15 mouse cellular contexts compared by ENCODE assay signal in genomic region chr11:117112649-117113051, GRCm38 (mm10). TPM values are rescaled to one million over a fixed set of nuclear protein-coding genes. Genes with fewer than 3 reads are reported as not detected.
DNase-seq lines count a peak whose midpoint lies in the region; ATAC-seq and TF ChIP-seq lines count a peak whose summit lies in the region.
"Had no signal": no experiment of that assay in that cellular context is flagged by ENCODE, and none has a peak within 500 bp of the region (broad histone marks: within the 10 kb centered on the region; RNA-seq: fewer than 3 reads in every experiment).

No protein-coding gene starts in this region.

- H3K27me3 ChIP-seq in heart, adult 2 months (ENCODE audit: control insufficient read depth, insufficient read depth, low read length): no peaks in the 10 kb centered on the region
- no peaks in the 10 kb centered on the region for H3K27me3 ChIP-seq in neural tube, embryonic 15.5 days (replicated peaks)
- H3K27me3 ChIP-seq: forebrain, embryonic 13.5 days; heart, embryonic 12.5 days; intestine, embryonic 15.5 days had no signal

- peak; percentile 7 for ATAC-seq in megakaryocyte progenitor cell, adult 5-6 weeks (replicated peaks; ENCODE audit: poor library complexity)
- no peak for ATAC-seq in neural tube, embryonic 15.5 days (ENCODE audit: low FRiP score)
- ATAC-seq: forebrain, embryonic 13.5 days; intestine, embryonic 15.5 days had no signal

- in situ Hi-C loops in ES-E14 (cut with MboI; ENCODE audit: low sequenced_read_pairs in 2 of 2, unreplicated experiment in 2 of 2): no loop called here

- H3K79me2 ChIP-seq in heart, adult 2 months (replicated peaks; ENCODE audit: control insufficient read depth, insufficient read depth, low read length): no peaks in the 10 kb centered on the region; the same call in 1 of the 2 replicates

- peak overlapping the region; percentile 47 for H3K27ac ChIP-seq in heart, adult 2 months
- H3K27ac ChIP-seq in ES-E14 (ENCODE audit: insufficient read depth, low read depth, low read length, poor library complexity, severe bottlenecking): peak overlapping the region; percentile 80
- H3K27ac ChIP-seq in neural tube, embryonic 15.5 days (replicated peaks): no peak overlapping the region
- H3K27ac ChIP-seq: forebrain, embryonic 13.5 days; intestine, embryonic 15.5 days had no signal

- H3K4me1 ChIP-seq in heart, adult 2 months (ENCODE audit: control insufficient read depth, insufficient read depth, low read length): peaks cover 15% of the 10 kb centered on the region
- peaks cover 0 to 11% of the 10 kb centered on the region in 2 experiments; a peak in 2 of 4 replicates for H3K4me1 ChIP-seq in ES-E14 (ENCODE audit: control insufficient read depth in 2 of 2, insufficient read depth in 2 of 2, low read length in 2 of 2, poor library complexity in 1 of 2)
- H3K4me1 ChIP-seq in neural tube, embryonic 15.5 days: peaks cover 34% of the 10 kb centered on the region

- H3K9ac ChIP-seq in heart, adult 2 months (ENCODE audit: low read depth, low read length): no peak overlapping the region
- no peak overlapping the region for H3K9ac ChIP-seq in ES-E14 (ENCODE audit: insufficient read depth, low read depth, low read length, poor library complexity, severe bottlenecking)
- H3K9ac ChIP-seq in neural tube, embryonic 15.5 days (replicated peaks): no peak overlapping the region
- H3K9ac ChIP-seq: forebrain, embryonic 13.5 days; heart, embryonic 12.5 days; intestine, embryonic 15.5 days had no signal

- no peak for TF ChIP-seq POLR2A in heart, adult 2 months (IDR thresholded peaks at IDR 0.05; ENCODE audit: insufficient read depth, low read depth, low read length)

- TF ChIP-seq CTCF in heart, adult 2 months (IDR thresholded peaks at IDR 0.05): no peak

- TF ChIP-seq EP300 in heart, adult 2 months (IDR thresholded peaks at IDR 0.05; ENCODE audit: insufficient read depth, low read depth, low read length): no peak

- no peak overlapping the region for H3K4me3 ChIP-seq in heart, adult 2 months
- no peak overlapping the region for H3K4me3 ChIP-seq in ES-E14 (ENCODE audit: insufficient read depth in 1 of 2, low read depth in 1 of 2, low read length in 2 of 2, poor library complexity in 1 of 2, severe bottlenecking in 1 of 2)
- no peak overlapping the region for H3K4me3 ChIP-seq in neural tube, embryonic 15.5 days (replicated peaks)
- H3K4me3 ChIP-seq: forebrain, embryonic 13.5 days; heart, embryonic 12.5 days; intestine, embryonic 15.5 days had no signal

- no peak overlapping the region for H3K4me2 ChIP-seq in neural tube, embryonic 15.5 days
- H3K4me2 ChIP-seq: forebrain, embryonic 13.5 days; heart, embryonic 12.5 days; intestine, embryonic 15.5 days had no signal

- H3K9me3 ChIP-seq in ES-E14 (ENCODE audit: control insufficient read depth, insufficient read depth, low read depth, low read length): no peaks in the 10 kb centered on the region
- H3K9me3 ChIP-seq in neural tube, embryonic 15.5 days (replicated peaks): no peaks in the 10 kb centered on the region
- H3K9me3 ChIP-seq: forebrain, embryonic 13.5 days; intestine, embryonic 15.5 days had no signal

- 50% methylated on average over 3 of the region's 3 CpGs for WGBS in heart, adult 2 months
- WGBS in neural tube, embryonic 15.5 days: 69% methylated on average over 3 of the region's 3 CpGs

- peaks cover 2% of the 10 kb centered on the region for H3K36me3 ChIP-seq in heart, adult 2 months (ENCODE audit: control insufficient read depth, insufficient read depth, low read length)
- peaks cover 4% of the 10 kb centered on the region for H3K36me3 ChIP-seq in ES-E14 (ENCODE audit: control insufficient read depth, insufficient read depth, low read length, poor library complexity, severe bottlenecking)
- H3K36me3 ChIP-seq in neural tube, embryonic 15.5 days: no peaks in the 10 kb centered on the region; the same call in 1 of the 2 replicates
- H3K36me3 ChIP-seq: intestine, embryonic 15.5 days had no signal

- no peak for DNase-seq in heart, adult 2 months
- DNase-seq in heart, postnatal 14 days: no peak
- no peak for DNase-seq in ES-E14 (ENCODE audit: low read depth, low spot score)
- DNase-seq in induced T-regulatory cell, adult 2 months (ENCODE audit: low read depth): peak; percentile 58
- DNase-seq in layer of hippocampus, postnatal 14 days (ENCODE audit: low spot score in 2 of 2): no peak
- DNase-seq in thymus, postnatal 0 days (ENCODE audit: low spot score): no peak
- DNase-seq: adrenal gland, postnatal 10 days; gastrocnemius, postnatal 14 days; kidney, postnatal 14 days; layer of hippocampus, postnatal 36 days had no signal

- intact Hi-C loops in heart, adult 2 months (cut with DNase I): no loop called here
- intact Hi-C loops in heart, postnatal 14 days (cut with DNase I): no loop called here

TF ChIP-seq in ES-E14, 5 proteins besides CTCF, POLR2A, EP300 and RAD21:
- no peak for TF ChIP-seq MAFK (IDR thresholded peaks at IDR 0.05; ENCODE audit: insufficient read depth, low read depth, low read length)
- TF ChIP-seq ZC3H11A (IDR thresholded peaks at IDR 0.05; ENCODE audit: borderline replicate concordance, low read depth, low read length): no peak
- no peak for TF ChIP-seq CHD2 (IDR thresholded peaks at IDR 0.05; ENCODE audit: low read depth, low read length)
- no peak for TF ChIP-seq ZNF384 (IDR thresholded peaks at IDR 0.05; ENCODE audit: low read depth, low read length)
- TF ChIP-seq HCFC1 (IDR thresholded peaks at IDR 0.05; ENCODE audit: borderline replicate concordance, insufficient read depth, low read length): no peak

RNA-seq across cellular contexts. Expression of gene Sec14l1, which starts 2.3 kb away (rescaled TPM):
- 10 to 100 TPM; 65.4 to 89.5 TPM for total RNA-seq in heart, adult 2 months (2021)
- 71.5 and 83.9 TPM in 2 replicates for polyA plus RNA-seq in heart, adult 2 months (2012; rRNA removed)
- 10 to 100 TPM; 89.1 to 92.0 TPM for total RNA-seq in heart, postnatal 14 days (2021)
- total RNA-seq in ES-E14 (2012; rRNA removed): 36.7 and 43.6 TPM in 2 replicates
- total RNA-seq in megakaryocyte progenitor cell, adult 5-6 weeks (2015): 9.8 and 11.7 TPM in 2 replicates
- 11.4 and 12.9 TPM in 2 replicates for total RNA-seq in megakaryocyte progenitor cell, adult 5-6 weeks (2017)
- 100 to 1,000 TPM; 171 to 174 TPM for total RNA-seq in layer of hippocampus, postnatal 14 days (2021)
- polyA plus RNA-seq in thymus, postnatal 0 days (2015; fragmentation: Nextera tagmentation; extraction: Ambion mirVana): 35.9 and 37.7 TPM in 2 replicates
- 52.0 and 52.1 TPM in 2 replicates for polyA plus RNA-seq in neural tube, embryonic 15.5 days (2015; fragmentation: Nextera tagmentation; extraction: Ambion mirVana)
